ENCODE assay signal across 10 mouse cellular contexts in the genomic region with DNA sequence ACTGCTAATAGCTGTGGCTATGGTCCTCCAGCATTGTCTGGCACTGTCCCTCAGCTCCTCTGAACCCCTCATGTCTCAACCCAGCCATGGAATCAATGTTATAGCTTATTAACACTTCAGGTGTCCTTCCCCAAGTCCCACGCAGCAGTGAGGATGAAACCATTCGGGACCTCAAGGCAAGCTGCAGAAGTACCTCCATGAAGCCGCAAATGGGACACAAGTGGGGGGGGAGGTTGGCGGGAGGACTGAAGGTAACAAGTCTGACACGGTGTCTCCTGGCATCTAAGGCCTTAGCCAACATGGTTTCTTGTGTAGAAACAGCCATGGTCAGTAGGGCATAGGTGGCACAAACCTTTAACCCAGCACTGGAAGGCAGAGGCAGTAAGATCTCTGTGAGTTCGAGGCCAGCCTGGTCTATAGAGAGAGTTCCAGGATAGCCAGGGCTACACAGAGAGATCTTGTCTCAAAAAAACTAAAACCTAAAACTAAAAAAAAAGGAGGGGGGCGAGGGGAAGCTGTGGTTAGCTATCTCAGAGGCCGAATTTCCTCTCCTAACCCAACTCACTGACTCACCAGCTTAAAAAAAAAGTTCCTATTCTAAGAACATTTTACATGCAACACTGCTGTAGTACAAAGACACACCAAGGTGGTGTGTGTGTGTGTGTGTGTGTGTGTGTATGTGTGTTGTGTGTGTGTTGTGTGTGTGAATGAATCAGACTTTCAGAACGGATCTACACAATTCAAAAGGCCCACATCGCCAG.
DNase-seq lines count a peak whose midpoint lies in the region; ATAC-seq and TF ChIP-seq lines count a peak whose summit lies in the region.
"Had no signal": no experiment of that assay in that cellular context is flagged by ENCODE, and none has a peak within 500 bp of the region (broad histone marks: within the 10 kb centered on the region; RNA-seq: fewer than 3 reads in every experiment).

No protein-coding gene starts in this region.

- H3K27ac ChIP-seq in liver, embryonic 14.5 days = no peak overlapping the region
- H3K27ac ChIP-seq in forebrain, embryonic 14.5 days (ENCODE audit: low read depth, low read length) = no peak overlapping the region
- H3K27ac ChIP-seq: kidney, embryonic 15.5 days; midbrain, embryonic 13.5 days had no signal

- no peaks in the 10 kb centered on the region for H3K27me3 ChIP-seq in liver, embryonic 14.5 days (ENCODE audit: control insufficient read depth, insufficient read depth, low read length)
- no peaks in the 10 kb centered on the region for H3K27me3 ChIP-seq in forebrain, embryonic 14.5 days (replicated peaks; ENCODE audit: control insufficient read depth, insufficient read depth, low read length)
- H3K27me3 ChIP-seq: kidney, embryonic 15.5 days; midbrain, embryonic 13.5 days had no signal

- peaks cover 0 to 23% of the 10 kb centered on the region in 2 experiments; a peak in 2 of 4 replicates for H3K4me1 ChIP-seq in liver, embryonic 14.5 days (replicated peaks; ENCODE audit: control insufficient read depth in 2 of 2, insufficient read depth in 2 of 2, low read length in 1 of 2)
- peaks cover 4% of the 10 kb centered on the region for H3K4me1 ChIP-seq in forebrain, embryonic 14.5 days (ENCODE audit: control insufficient read depth, insufficient read depth, low read length)

- 0 out of 2 replicates have a peak, but pooled peaks have one; percentile 15 for TF ChIP-seq EP300 in liver, embryonic 14.5 days (IDR thresholded peaks at IDR 0.05; ENCODE audit: low read depth)

- 17% methylated on average over 10 of the region's 10 CpGs for WGBS in liver, embryonic 14.5 days (ENCODE audit: insufficient replicate concordance)
- WGBS in forebrain, embryonic 14.5 days = 95% methylated on average over 10 of the region's 10 CpGs

- no peak overlapping the region for H3K4me3 ChIP-seq in liver, embryonic 14.5 days (ENCODE audit: insufficient read depth in 1 of 2, low read depth in 2 of 2, low read length in 2 of 2)
- H3K4me3 ChIP-seq in forebrain, embryonic 14.5 days (ENCODE audit: low read depth, low read length) = no peak overlapping the region
- H3K4me3 ChIP-seq: kidney, embryonic 15.5 days; midbrain, embryonic 13.5 days had no signal

- no peak for ATAC-seq in liver, embryonic 14.5 days (ENCODE audit: insufficient read depth)
- ATAC-seq in forebrain, embryonic 14.5 days = no peak
- ATAC-seq: midbrain, embryonic 13.5 days had no signal

- TF ChIP-seq CTCF in liver, embryonic 14.5 days (IDR thresholded peaks at IDR 0.05; ENCODE audit: low read depth) = no peak

- H3K9me3 ChIP-seq in liver, embryonic 14.5 days (ENCODE audit: control insufficient read depth, low read length) = no peaks in the 10 kb centered on the region
- H3K9me3 ChIP-seq in forebrain, embryonic 14.5 days (replicated peaks; ENCODE audit: control insufficient read depth, low read length) = no peaks in the 10 kb centered on the region
- H3K9me3 ChIP-seq: kidney, embryonic 15.5 days; midbrain, embryonic 13.5 days had no signal

- DNase-seq in lung, postnatal 36 days = peak; percentile 46
- DNase-seq in lung, postnatal 10 days = no peak
- DNase-seq in NIH3T3 (ENCODE audit: low read depth) = peak; percentile 57
- DNase-seq in liver, embryonic 14.5 days (ENCODE audit: low read depth in 3 of 3, low spot score in 3 of 3) = no peak
- DNase-seq in thymus, postnatal 14 days = peak; percentile 35
- DNase-seq in gastrocnemius, adult 8-10 months (ENCODE audit: low spot score in 2 of 2) = no peak
- no peak for DNase-seq in heart, adult 11 months
- DNase-seq in forebrain, embryonic 14.5 days (ENCODE audit: low spot score) = no peak

- H3K9ac ChIP-seq in liver, embryonic 14.5 days (replicated peaks) = no peak overlapping the region
- H3K9ac ChIP-seq in forebrain, embryonic 14.5 days (ENCODE audit: low read length) = no peak overlapping the region
- H3K9ac ChIP-seq: kidney, embryonic 15.5 days; midbrain, embryonic 13.5 days had no signal

- peak overlapping the region; percentile 42; the same call in 1 of the 2 replicates for H3K4me2 ChIP-seq in liver, embryonic 14.5 days (ENCODE audit: low read depth)
- no peak overlapping the region for H3K4me2 ChIP-seq in forebrain, embryonic 14.5 days (ENCODE audit: low read length)
- H3K4me2 ChIP-seq: kidney, embryonic 15.5 days; midbrain, embryonic 13.5 days had no signal

- H3K36me3 ChIP-seq in liver, embryonic 14.5 days (replicated peaks; ENCODE audit: control insufficient read depth, insufficient read depth, low read depth) = no peaks in the 10 kb centered on the region
- no peaks in the 10 kb centered on the region for H3K36me3 ChIP-seq in forebrain, embryonic 14.5 days (ENCODE audit: control insufficient read depth, insufficient read depth, low read length)

Comparison
In these comparisons a context has a peak if more than half of its experiments do, and no peak if none do; other contexts are left out.
1. DNase-seq: peak in lung, postnatal 36 days (single experiment), NIH3T3 (single experiment) and thymus, postnatal 14 days (single experiment); none in lung, postnatal 10 days (single experiment), liver, embryonic 14.5 days (0 of 3), gastrocnemius, adult 8-10 months (0 of 2), heart, adult 11 months (single experiment) and forebrain, embryonic 14.5 days (single experiment).